11 mouse cellular contexts compared by ENCODE assay signal in genomic region chr13:116310463-116310765, GRCm38 (mm10). TPM values are rescaled to one million over a fixed set of nuclear protein-coding genes. Genes with fewer than 3 reads are reported as not detected.
DNase-seq lines count a peak whose midpoint lies in the region; ATAC-seq and TF ChIP-seq lines count a peak whose summit lies in the region.
"Had no signal": no experiment of that assay in that cellular context is flagged by ENCODE, and none has a peak within 500 bp of the region (broad histone marks: within the 10 kb centered on the region; RNA-seq: fewer than 3 reads in every experiment).

No protein-coding gene starts in this region.

- 3% methylated on average over 9 of the region's 9 CpGs for WGBS in liver, embryonic 11.5 days
- WGBS in liver, postnatal 0 days (ENCODE audit: insufficient replicate concordance), result 2% methylated on average over 9 of the region's 9 CpGs
- WGBS in forebrain, embryonic 11.5 days, result 0% methylated on average over 9 of the region's 9 CpGs
- WGBS in intestine, postnatal 0 days, result 6% methylated on average over 9 of the region's 9 CpGs
- WGBS in neural tube, embryonic 14.5 days, result under 1% methylated on average over 9 of the region's 9 CpGs

- no peak overlapping the region for H3K27ac ChIP-seq in liver, embryonic 11.5 days (ENCODE audit: low read depth, low read length)
- H3K27ac ChIP-seq in liver, postnatal 0 days (ENCODE audit: low read depth), result no peak overlapping the region
- H3K27ac ChIP-seq in forebrain, embryonic 11.5 days (ENCODE audit: low read depth, low read length), result no peak overlapping the region
- H3K27ac ChIP-seq in intestine, postnatal 0 days (ENCODE audit: low read depth, low read length), result no peak overlapping the region
- peak overlapping the region; percentile 49; the same call in 1 of the 2 replicates for H3K27ac ChIP-seq in neural tube, embryonic 14.5 days (ENCODE audit: low read depth, low read length)

- no peak for TF ChIP-seq EP300 in liver, postnatal 0 days (IDR thresholded peaks at IDR 0.05; ENCODE audit: low read depth)

- no peaks in the 10 kb centered on the region for H3K36me3 ChIP-seq in liver, embryonic 11.5 days (ENCODE audit: control insufficient read depth, insufficient read depth, low read length)
- no peaks in the 10 kb centered on the region for H3K36me3 ChIP-seq in liver, postnatal 0 days (replicated peaks; ENCODE audit: insufficient read depth, low read length)
- no peaks in the 10 kb centered on the region for H3K36me3 ChIP-seq in forebrain, embryonic 11.5 days (ENCODE audit: control insufficient read depth, insufficient read depth, low read length)
- no peaks in the 10 kb centered on the region for H3K36me3 ChIP-seq in intestine, postnatal 0 days (ENCODE audit: control insufficient read depth, insufficient read depth)
- no peaks in the 10 kb centered on the region for H3K36me3 ChIP-seq in neural tube, embryonic 14.5 days (ENCODE audit: control insufficient read depth, insufficient read depth, low read length)

- peaks cover 90% of the 10 kb centered on the region for H3K27me3 ChIP-seq in liver, embryonic 11.5 days (replicated peaks; ENCODE audit: control insufficient read depth, insufficient read depth, low read length)
- H3K27me3 ChIP-seq in liver, postnatal 0 days (ENCODE audit: insufficient read depth, low read length), result peaks cover 89% of the 10 kb centered on the region
- peaks cover 72% of the 10 kb centered on the region for H3K27me3 ChIP-seq in forebrain, embryonic 11.5 days (ENCODE audit: control insufficient read depth, insufficient read depth, low read length)
- H3K27me3 ChIP-seq in intestine, postnatal 0 days (replicated peaks; ENCODE audit: control insufficient read depth, insufficient read depth, low read length), result peaks cover 89% of the 10 kb centered on the region
- H3K27me3 ChIP-seq in neural tube, embryonic 14.5 days (ENCODE audit: control insufficient read depth, insufficient read depth, low read length), result peaks cover 61% of the 10 kb centered on the region

- H3K9me3 ChIP-seq in liver, embryonic 11.5 days (ENCODE audit: control insufficient read depth, low read length), result no peaks in the 10 kb centered on the region
- H3K9me3 ChIP-seq in liver, postnatal 0 days (ENCODE audit: low read length), result no peaks in the 10 kb centered on the region
- H3K9me3 ChIP-seq in forebrain, embryonic 11.5 days (ENCODE audit: control insufficient read depth, low read length), result no peaks in the 10 kb centered on the region
- H3K9me3 ChIP-seq in intestine, postnatal 0 days (ENCODE audit: control insufficient read depth), result no peaks in the 10 kb centered on the region
- no peaks in the 10 kb centered on the region; the same call in 1 of the 2 replicates for H3K9me3 ChIP-seq in neural tube, embryonic 14.5 days (ENCODE audit: control insufficient read depth, low read length)
- H3K9me3 ChIP-seq: megakaryocyte, embryonic 14.5 days had no signal

- DNase-seq in liver, embryonic 11.5 days (ENCODE audit: low spot score), result no peak
- DNase-seq in liver, postnatal 0 days, result no peak
- no peak for DNase-seq in forebrain, embryonic 11.5 days (ENCODE audit: low spot score)
- no peak for DNase-seq in thymus, adult 18-20 months
- DNase-seq in gastrocnemius, postnatal 10 days, result no peak
- no peak for DNase-seq in embryo, embryonic 11 days
- DNase-seq: heart, postnatal 36 days; right cerebral cortex, postnatal 25 days had no signal

- peak overlapping the region; percentile 77 for H3K4me2 ChIP-seq in liver, embryonic 11.5 days
- H3K4me2 ChIP-seq in liver, postnatal 0 days (ENCODE audit: low read depth, low read length), result no peak overlapping the region
- H3K4me2 ChIP-seq in forebrain, embryonic 11.5 days (ENCODE audit: low read depth, low read length, severe bottlenecking), result peak overlapping the region; percentile 97; the same call in 1 of the 2 replicates
- H3K4me2 ChIP-seq in intestine, postnatal 0 days (replicated peaks; ENCODE audit: low read depth), result no peak overlapping the region; the same call in 1 of the 2 replicates
- no peak overlapping the region for H3K4me2 ChIP-seq in neural tube, embryonic 14.5 days (ENCODE audit: low read depth, low read length)

- H3K4me1 ChIP-seq in liver, embryonic 11.5 days (replicated peaks; ENCODE audit: control insufficient read depth, insufficient read depth, low read length), result no peaks in the 10 kb centered on the region
- no peaks in the 10 kb centered on the region for H3K4me1 ChIP-seq in liver, postnatal 0 days (ENCODE audit: insufficient read depth)
- peaks cover 2% of the 10 kb centered on the region; the same call in 1 of the 2 replicates for H3K4me1 ChIP-seq in forebrain, embryonic 11.5 days (replicated peaks; ENCODE audit: control insufficient read depth, insufficient read depth, low read length)
- H3K4me1 ChIP-seq in intestine, postnatal 0 days (replicated peaks; ENCODE audit: control insufficient read depth, insufficient read depth, low read length), result no peaks in the 10 kb centered on the region
- H3K4me1 ChIP-seq in neural tube, embryonic 14.5 days (ENCODE audit: control insufficient read depth, insufficient read depth, low read length), result peaks cover 4% of the 10 kb centered on the region

- no peak for ATAC-seq in liver, embryonic 11.5 days (replicated peaks; ENCODE audit: low FRiP score)
- ATAC-seq in liver, postnatal 0 days, result no peak
- no peak for ATAC-seq in forebrain, embryonic 11.5 days (replicated peaks; ENCODE audit: low FRiP score)
- ATAC-seq in intestine, postnatal 0 days, result no peak
- ATAC-seq in neural tube, embryonic 14.5 days (ENCODE audit: low read depth), result no peak

- peak overlapping the region; percentile 56 for H3K4me3 ChIP-seq in liver, embryonic 11.5 days (ENCODE audit: low read depth, low read length)
- no peak overlapping the region for H3K4me3 ChIP-seq in liver, postnatal 0 days (ENCODE audit: low read depth, low read length)
- peak overlapping the region; percentile 59 for H3K4me3 ChIP-seq in forebrain, embryonic 11.5 days (ENCODE audit: low read depth, low read length)
- peak overlapping the region; percentile 44 for H3K4me3 ChIP-seq in intestine, postnatal 0 days (ENCODE audit: low read depth, low read length)
- H3K4me3 ChIP-seq in neural tube, embryonic 14.5 days (ENCODE audit: low read depth, low read length), result peak overlapping the region; percentile 44; the same call in 1 of the 2 replicates

- no peak for TF ChIP-seq CTCF in liver, postnatal 0 days (IDR thresholded peaks at IDR 0.05; ENCODE audit: low read depth)
- TF ChIP-seq CTCF in intestine, postnatal 0 days (IDR thresholded peaks at IDR 0.05; ENCODE audit: low read depth), result no peak

- H3K9ac ChIP-seq in liver, embryonic 11.5 days (ENCODE audit: low read depth, low read length), result no peak overlapping the region
- H3K9ac ChIP-seq in liver, postnatal 0 days (replicated peaks), result no peak overlapping the region
- no peak overlapping the region; the same call in none of the 2 replicates for H3K9ac ChIP-seq in forebrain, embryonic 11.5 days (ENCODE audit: low read length)
- H3K9ac ChIP-seq in intestine, postnatal 0 days (ENCODE audit: low read depth, low read length), result no peak overlapping the region
- no peak overlapping the region for H3K9ac ChIP-seq in neural tube, embryonic 14.5 days (replicated peaks; ENCODE audit: low read depth, low read length)

RNA-seq across cellular contexts. Expression of gene Isl1, which starts 0.9 kb away (rescaled TPM):
- polyA plus RNA-seq in liver, embryonic 11.5 days (2014; fragmentation: Nextera tagmentation; extraction: Ambion mirVana), result 6.2 and 8.6 TPM in 2 replicates
- polyA plus RNA-seq in liver, postnatal 0 days (2015; fragmentation: Nextera tagmentation; extraction: Ambion mirVana), result not detected in 2 replicates
- 34.0 and 34.8 TPM in 2 replicates for polyA plus RNA-seq in forebrain, embryonic 11.5 days (2014; fragmentation: Nextera tagmentation; extraction: Ambion mirVana)
- 1.4 and 2.4 TPM in 2 replicates for polyA plus RNA-seq in intestine, postnatal 0 days (2015; fragmentation: Nextera tagmentation; extraction: Ambion mirVana)
- polyA plus RNA-seq in neural tube, embryonic 14.5 days (2014; fragmentation: Nextera tagmentation; extraction: Ambion mirVana), result 30.4 and 85.9 TPM in 2 replicates
- 1 to 10 TPM in 1 of 2 experiments, under 1 TPM in 1; 0.45 to 1.1 TPM for total RNA-seq in gastrocnemius, postnatal 10 days (2021)

Comparison
In these comparisons a context has a peak if more than half of its experiments do, and no peak if none do; other contexts are left out.
1. H3K4me2 ChIP-seq: peak in liver, embryonic 11.5 days (single experiment) and forebrain, embryonic 11.5 days (single experiment); none in liver, postnatal 0 days (single experiment), intestine, postnatal 0 days (single experiment) and neural tube, embryonic 14.5 days (single experiment).